Mouse (Mus musculus) heart, adult 18-20 months (tissue): ENCODE measurements around the gene Rusc2. TPM values are rescaled to one million over a fixed set of nuclear protein-coding genes. Genes with fewer than 3 reads are reported as not detected.

ENCODE experiments used
- DNase-seq, 2 experiments: peaks; one replicate each; pipeline ENCODE4 v3.0.0; 2021 to 2022; ENCODE audit warnings: mixed read lengths in 1 of 2
- total RNA-seq, 2 experiments: library from RNA; stranded (reverse); gene quantifications; 2 replicates each; pipeline ENCODE4 v1.2.3; 2021

Gene Rusc2
- total RNA-seq, 2 experiments from 2014 or later, result 50.5 to 53.9 TPM

DNA sequence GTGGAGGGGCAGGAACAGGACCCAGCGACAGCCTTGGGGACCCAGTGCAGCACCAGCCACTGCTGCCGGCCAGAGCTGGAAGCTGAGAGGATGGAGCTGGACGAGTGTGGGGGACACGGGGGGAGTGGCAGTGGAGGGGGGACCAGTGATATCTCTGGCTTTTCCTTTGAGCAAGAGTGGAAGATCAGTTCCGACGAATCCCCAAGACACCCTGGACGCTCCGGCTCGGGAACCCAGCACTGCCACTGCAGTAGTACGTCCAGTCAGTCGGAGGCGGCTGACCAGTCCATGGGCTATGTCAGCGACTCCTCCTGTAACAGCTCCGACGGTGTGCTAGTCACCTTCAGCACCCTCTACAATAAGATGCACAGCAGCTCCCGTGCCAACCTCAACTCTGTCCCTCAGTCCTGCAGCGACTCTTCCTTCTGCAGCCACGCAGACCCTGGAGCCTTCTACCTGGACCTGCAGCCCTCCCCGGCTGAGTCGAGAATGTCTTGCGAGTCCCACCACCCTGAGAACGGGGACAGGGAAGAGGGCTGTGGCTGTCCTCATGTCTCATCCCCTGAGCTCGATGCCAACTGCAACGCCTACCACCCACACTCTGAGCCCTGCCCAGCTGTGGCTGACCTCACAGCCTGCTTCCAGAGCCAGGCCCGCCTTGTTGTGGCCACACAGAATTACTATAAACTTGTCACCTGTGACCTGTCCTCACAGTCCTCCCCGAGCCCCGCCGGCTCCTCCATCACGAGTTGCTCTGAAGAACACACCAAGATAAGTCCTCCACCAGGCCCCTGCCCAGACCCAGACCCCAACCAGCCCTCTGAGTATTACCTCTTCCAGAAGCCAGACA, 33.7 kb downstream of the Rusc2 start:
- DNase-seq, result peak in 1 of 2 experiments; percentile 29

DNA sequence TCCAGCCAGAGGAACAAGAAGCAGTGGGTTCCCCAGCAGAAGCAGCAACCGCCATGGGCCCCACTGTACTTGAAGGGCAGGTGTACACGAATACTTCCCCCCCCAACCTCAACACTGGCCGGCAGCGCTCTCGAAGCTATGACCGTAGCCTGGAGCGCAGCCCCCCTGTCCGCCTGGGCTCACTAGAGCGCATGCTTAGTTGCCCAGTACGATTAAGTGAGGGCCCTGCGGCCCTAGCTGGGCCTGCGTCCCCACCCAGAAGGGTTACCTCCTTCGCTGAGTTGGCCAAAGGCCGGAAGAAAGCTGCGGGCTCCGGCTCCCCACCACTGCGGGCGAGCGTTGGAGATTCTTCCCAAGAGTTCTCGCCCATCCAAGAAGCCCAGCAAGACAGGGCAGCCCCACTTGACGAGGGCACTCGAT, 34.3 kb downstream of the Rusc2 start:
- DNase-seq, result peak in 1 of 2 experiments; percentile 7

DNA sequence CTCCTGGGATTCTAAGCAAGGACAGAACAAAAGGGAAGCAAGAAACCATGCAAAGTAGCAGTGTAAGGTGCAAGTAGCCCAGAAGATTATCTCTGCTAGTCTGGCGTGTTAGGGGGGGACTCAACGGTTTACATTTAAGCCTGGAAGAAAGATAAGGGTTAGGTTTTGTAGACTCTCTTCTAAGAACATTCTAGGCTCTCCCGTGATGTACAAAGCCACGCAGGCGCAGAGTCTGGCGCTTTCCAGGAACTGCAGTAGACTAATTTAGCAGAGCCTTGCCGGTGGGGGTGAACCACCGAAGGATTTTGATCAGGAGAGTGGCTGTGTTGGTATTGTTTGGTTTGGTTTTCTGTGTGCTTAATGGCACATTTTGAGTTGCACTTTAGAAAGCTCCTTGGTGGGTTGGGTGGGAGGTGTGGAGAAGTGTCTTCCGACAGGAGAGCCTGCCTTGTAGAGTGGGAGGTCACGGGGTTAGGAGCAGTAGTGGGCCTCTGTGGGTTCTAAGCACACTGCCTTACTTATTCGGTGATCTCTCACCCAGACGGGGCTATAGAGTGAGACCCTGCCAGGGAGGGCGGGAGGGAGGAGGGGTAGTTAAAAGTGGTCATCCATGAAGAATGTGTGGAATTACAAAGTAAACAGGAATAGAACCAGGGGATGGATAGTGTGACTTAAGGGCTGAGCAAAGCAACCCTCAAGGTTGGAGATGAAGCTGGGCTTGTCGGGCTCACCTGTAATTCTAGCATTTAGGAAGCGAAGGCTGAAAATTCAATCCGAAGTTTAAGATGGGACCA, 35.7 kb downstream of the Rusc2 start:
- peak in 1 of 2 experiments; percentile 27 for DNase-seq

- no peak for DNase-seq
Measured at GRCm38 (mm10) chr4:43418450-43418849, 36.7 kb downstream of the Rusc2 start.

DNA sequence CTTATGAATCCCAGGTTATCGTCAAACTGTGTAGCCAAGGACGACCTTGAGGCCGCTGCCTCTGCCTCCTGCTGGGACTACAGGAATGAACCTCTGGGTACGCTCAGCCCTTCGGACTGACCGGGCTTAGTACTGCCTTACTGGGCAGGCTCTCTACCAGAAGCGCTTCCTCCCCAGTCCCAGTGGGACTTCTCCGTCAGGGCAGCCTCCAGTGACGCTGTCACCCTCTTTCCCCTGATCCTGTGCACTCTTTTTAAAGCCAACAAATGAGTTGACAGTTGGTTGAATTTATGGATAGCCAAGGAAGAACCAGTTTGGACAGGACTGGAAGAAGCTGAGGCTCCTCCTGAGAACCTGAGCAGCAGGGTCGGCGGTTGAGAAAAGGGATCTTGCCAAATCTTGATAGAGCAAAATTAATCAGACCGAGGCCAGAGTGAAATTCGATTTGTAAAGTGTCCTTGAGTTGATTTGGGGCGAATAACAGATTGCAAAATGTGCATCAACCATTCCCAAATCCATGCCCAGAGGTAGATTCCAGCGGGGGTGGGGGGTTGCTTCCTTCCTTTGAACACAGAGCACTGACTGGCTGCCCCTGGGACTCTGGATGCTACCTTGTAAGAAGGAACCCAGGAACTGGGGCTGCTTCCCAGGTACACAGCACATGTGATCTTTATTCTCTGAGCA, 37.3 kb downstream of the Rusc2 start:
- peak; percentile 62 to 77 for DNase-seq

DNA sequence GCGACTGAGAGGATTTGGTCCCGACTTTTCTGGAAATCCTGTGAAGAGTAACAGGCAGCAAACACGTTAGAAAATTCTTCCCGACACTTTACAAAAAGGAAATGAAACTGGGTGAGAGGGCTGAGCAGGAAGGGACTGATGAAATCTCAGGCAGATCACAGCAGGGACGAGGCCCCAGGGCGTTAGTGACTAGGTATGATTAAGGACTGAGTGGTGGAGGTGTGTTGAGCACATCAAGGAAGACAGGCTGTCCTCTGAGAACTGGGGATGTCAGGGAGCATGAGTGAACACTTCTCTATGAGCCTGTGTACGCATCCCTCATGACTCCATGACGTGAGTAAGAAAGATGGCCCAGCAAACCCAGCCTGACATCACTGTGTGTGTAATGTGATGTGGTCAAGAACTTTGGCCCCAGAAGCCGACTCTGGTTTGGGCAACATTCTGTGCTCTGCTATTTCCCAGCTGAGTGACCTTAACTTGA, 38.1 kb downstream of the Rusc2 start:
- peak; percentile 48 to 51 for DNase-seq

GRCm38 (mm10) chr4:43420305-43420704, 38.5 kb downstream of the Rusc2 start:
- DNase-seq, result peak; percentile 86 to 92

DNA sequence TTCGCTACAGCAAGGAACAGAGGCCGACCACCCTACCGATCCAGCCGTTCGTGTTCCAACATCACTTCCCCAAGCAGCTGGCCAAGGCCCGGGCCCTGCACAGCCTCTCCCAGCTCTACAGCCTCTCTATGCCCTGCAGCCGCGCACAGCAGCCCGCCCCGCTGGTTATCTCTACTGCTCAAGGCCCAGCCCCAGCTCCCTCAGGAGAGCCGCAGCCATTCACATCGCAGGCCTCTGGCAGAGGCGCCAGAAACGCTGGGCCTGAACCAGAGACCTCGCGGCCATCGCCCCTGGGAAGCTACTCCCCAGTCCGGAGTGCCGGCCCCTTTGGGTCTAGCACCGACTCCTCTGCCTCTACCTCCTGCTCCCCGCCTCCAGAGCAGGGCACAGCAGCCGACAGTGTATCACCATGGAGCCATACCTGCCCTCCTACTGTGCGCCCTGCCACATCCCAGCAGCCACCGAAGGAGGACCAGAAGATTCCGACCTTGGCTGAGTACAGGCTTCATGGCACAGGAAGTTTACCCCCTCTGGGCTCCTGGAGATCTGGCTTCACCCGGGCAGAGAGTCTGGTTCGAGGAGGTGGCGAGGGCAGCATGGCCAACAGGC, 40.0 kb downstream of the Rusc2 start:
- peak in 1 of 2 experiments; percentile 20 for DNase-seq

GRCm38 (mm10) chr4:43423267-43423934, 41.6 kb downstream of the Rusc2 start:
- DNase-seq, result peak; percentile 77 to 79

GRCm38 (mm10) chr4:43424072-43424471, 42.3 kb downstream of the Rusc2 start:
- DNase-seq, result no peak

DNA sequence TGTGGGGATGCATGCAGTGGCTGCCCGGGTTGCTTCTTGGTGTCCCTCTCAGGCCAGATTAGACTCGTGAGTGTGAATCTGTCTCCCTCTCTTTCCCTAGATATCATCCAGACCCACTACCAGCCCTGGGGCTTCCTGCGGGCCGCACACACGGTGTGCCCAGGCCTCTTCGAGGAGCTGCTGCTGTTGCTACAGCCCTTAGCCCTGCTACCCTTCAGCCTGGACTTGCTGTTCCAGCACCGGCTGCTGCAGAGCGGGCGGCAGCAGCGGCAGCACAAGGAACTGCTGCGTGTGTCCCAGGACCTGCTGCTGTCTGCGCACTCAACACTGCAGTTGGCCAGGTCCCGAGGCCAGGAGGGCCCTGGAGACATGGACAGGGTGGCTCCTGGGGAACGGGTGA, 43.4 kb downstream of the Rusc2 start:
- no peak for DNase-seq

DNA sequence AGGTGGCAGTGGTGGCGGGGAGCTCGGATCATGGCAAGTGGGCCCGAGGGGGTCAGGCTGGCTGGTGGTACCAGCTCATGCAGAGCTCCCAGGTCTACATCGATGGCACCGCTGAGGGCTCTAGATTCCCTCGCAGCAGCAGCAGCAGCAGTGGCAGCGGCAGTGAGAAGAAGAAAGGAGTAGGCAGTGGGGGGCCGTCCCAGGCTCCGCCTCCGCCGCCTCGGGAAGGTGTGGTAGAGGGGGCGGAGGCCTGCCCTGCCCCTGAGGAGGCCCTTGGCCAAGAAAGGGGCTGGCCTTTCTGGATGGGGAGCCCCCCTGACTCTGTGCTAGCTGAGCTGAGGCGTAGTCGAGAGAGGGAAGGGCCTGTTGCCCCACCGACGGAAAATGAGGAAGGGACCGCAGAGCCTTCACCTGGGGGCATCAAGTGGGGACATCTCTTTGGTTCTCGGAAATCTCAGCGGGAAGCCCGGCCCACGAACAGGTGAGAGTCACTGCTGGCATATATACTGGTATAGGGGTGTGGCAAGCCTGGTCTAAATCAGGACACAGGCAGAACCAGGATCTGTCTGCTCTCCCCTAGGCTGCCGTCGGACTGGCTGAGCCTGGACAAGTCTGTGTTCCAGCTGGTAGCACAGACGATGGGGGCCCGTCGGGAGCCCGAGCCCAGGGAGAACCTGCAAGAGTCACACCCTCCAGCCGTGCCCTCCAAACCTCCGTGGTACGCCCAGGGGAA, 44.0 kb downstream of the Rusc2 start:
- peak in 1 of 2 experiments; percentile 14 for DNase-seq

- no peak for DNase-seq
Measured at GRCm38 (mm10) chr4:43426487-43426886, 44.7 kb downstream of the Rusc2 start.

DNA sequence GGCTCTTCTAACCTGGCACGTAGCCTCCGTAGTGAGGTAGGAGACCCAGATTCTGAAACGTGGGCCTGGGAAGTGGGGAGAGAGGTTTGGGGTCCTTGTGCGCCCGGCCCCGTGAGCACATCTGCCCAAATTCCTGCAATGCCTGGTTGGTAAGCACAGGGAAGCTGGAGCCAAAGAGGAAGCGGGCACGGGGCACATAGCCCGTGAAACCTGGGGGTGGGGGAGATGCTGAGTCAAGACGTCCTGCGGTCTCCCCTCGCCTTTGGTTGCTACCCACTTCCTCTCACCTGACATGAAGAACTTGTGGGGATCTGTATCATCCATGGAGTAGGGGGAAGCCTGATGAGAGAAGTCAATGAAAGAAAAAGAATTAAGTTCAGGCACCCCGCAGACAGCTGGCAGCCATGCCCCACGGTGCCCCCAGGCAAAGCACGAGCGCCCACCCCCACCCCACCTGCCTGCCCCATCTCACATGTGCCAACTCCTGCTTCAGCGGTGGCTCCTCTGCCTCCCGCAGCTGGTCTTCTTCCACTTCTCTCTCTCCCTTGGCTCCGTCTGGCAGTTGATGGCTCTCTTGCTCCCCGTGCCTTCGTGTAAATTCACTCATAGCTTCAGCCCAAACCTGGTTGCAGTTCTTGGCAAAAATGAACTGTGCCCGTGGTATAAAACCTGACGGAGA, 45.9 kb downstream of the Rusc2 start:
- peak in 1 of 2 experiments; percentile 14 for DNase-seq

- peak in 1 of 2 experiments; percentile 11 for DNase-seq
Measured at GRCm38 (mm10) chr4:43428180-43428861, 46.5 kb downstream of the Rusc2 start.

GRCm38 (mm10) chr4:43428946-43429345, 47.2 kb downstream of the Rusc2 start, which contains the start of gene Fam166b:
TSS of gene Fam166b (minus strand) at chr4:43429134.
- DNase-seq, result peak in 1 of 2 experiments; percentile 48

DNA sequence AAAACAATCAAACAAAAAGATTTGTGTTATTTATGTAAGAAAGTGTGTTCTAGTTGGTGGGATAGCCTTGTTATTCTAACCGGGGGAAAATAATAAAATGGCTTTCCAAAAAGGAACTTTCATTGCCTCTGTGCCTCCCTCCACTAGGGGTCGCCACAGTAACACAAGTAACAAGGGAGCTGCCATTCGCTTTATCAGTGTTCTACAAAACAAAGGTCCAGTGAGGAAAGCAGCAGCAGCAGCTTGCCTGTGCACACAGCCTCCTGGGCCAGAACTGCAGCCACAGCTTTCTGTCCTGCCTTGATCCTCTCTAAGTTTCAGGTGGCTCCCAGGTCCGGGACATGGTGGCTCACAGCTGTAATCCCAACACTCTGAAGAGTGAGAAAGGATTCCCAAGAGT, 49.9 kb downstream of the Rusc2 start:
- peak; percentile 87 to 92 for DNase-seq

- DNase-seq, result no peak
Measured at GRCm38 (mm10) chr4:43432832-43433231, 51.1 kb downstream of the Rusc2 start.

- DNase-seq, result no peak
Measured at GRCm38 (mm10) chr4:43441639-43442038, 59.9 kb downstream of the Rusc2 start, which contains the start of gene Tesk1. TSS of gene Tesk1 (plus strand) at chr4:43441939.
